ENCODE assay signal across 19 mouse cellular contexts in genomic region chr19:8536085-8536484, GRCm38 (mm10). TPM values are rescaled to one million over a fixed set of nuclear protein-coding genes. Genes with fewer than 3 reads are reported as not detected.
A peak's percentile ranks its signal among the peaks of the same experiment; 100 is the strongest.
DNase-seq lines count a peak whose midpoint lies in the region; ATAC-seq and TF ChIP-seq lines count a peak whose summit lies in the region.
"Had no signal": no experiment of that assay in that cellular context is flagged by ENCODE, and none has a peak within 500 bp of the region (broad histone marks: within the 10 kb centered on the region; RNA-seq: fewer than 3 reads in every experiment).

No protein-coding gene starts in this region.

- intact Hi-C loops in heart, adult 2 months (cut with DNase I): no loop called here
- intact Hi-C loops in heart, postnatal 14 days (cut with DNase I): no loop called here

- no peaks in the 10 kb centered on the region for H3K9me3 ChIP-seq in liver, postnatal 0 days (ENCODE audit: low read length)
- no peaks in the 10 kb centered on the region for H3K9me3 ChIP-seq in forebrain, embryonic 13.5 days (replicated peaks)
- H3K9me3 ChIP-seq: kidney, embryonic 15.5 days; limb, embryonic 15.5 days had no signal

- H3K4me3 ChIP-seq in heart, adult 2 months: no peak overlapping the region
- H3K4me3 ChIP-seq in liver, postnatal 0 days (ENCODE audit: low read depth, low read length): no peak overlapping the region
- H3K4me3 ChIP-seq in forebrain, embryonic 13.5 days: no peak overlapping the region
- H3K4me3 ChIP-seq: erythroblast, embryonic 14.5 days; kidney, embryonic 15.5 days; limb, embryonic 15.5 days; myocyte had no signal

- H3K27me3 ChIP-seq in heart, adult 2 months (ENCODE audit: control insufficient read depth, insufficient read depth, low read length): no peaks in the 10 kb centered on the region
- no peaks in the 10 kb centered on the region for H3K27me3 ChIP-seq in liver, postnatal 0 days (ENCODE audit: insufficient read depth, low read length)
- H3K27me3 ChIP-seq in forebrain, embryonic 13.5 days: no peaks in the 10 kb centered on the region
- H3K27me3 ChIP-seq: kidney, embryonic 15.5 days; limb, embryonic 15.5 days had no signal

- no peak for TF ChIP-seq POLR2A in heart, adult 2 months (IDR thresholded peaks at IDR 0.05; ENCODE audit: insufficient read depth, low read depth, low read length)

- peak; percentile 54 for TF ChIP-seq CTCF in heart, adult 2 months (IDR thresholded peaks at IDR 0.05)
- TF ChIP-seq CTCF in liver, postnatal 0 days (IDR thresholded peaks at IDR 0.05; ENCODE audit: low read depth): peak; percentile 42

- no peaks in the 10 kb centered on the region for H3K36me3 ChIP-seq in heart, adult 2 months (ENCODE audit: control insufficient read depth, insufficient read depth, low read length)
- H3K36me3 ChIP-seq in liver, postnatal 0 days (replicated peaks; ENCODE audit: insufficient read depth, low read length): no peaks in the 10 kb centered on the region
- H3K36me3 ChIP-seq in forebrain, embryonic 13.5 days (ENCODE audit: poor library complexity, severe bottlenecking): no peaks in the 10 kb centered on the region
- H3K36me3 ChIP-seq: kidney, embryonic 15.5 days; limb, embryonic 15.5 days had no signal

- H3K27ac ChIP-seq in heart, adult 2 months: no peak overlapping the region
- no peak overlapping the region for H3K27ac ChIP-seq in liver, postnatal 0 days (ENCODE audit: low read depth)
- no peak overlapping the region for H3K27ac ChIP-seq in forebrain, embryonic 13.5 days
- H3K27ac ChIP-seq: kidney, embryonic 15.5 days; limb, embryonic 15.5 days had no signal

- H3K9ac ChIP-seq in heart, adult 2 months (ENCODE audit: low read depth, low read length): no peak overlapping the region
- no peak overlapping the region for H3K9ac ChIP-seq in liver, postnatal 0 days (replicated peaks)
- no peak overlapping the region for H3K9ac ChIP-seq in forebrain, embryonic 13.5 days
- H3K9ac ChIP-seq: forebrain, postnatal 0 days; kidney, embryonic 15.5 days; limb, embryonic 15.5 days had no signal

- no peak overlapping the region for H3K4me2 ChIP-seq in liver, postnatal 0 days (ENCODE audit: low read depth, low read length)
- no peak overlapping the region for H3K4me2 ChIP-seq in forebrain, embryonic 13.5 days
- H3K4me2 ChIP-seq: kidney, embryonic 15.5 days; limb, embryonic 15.5 days; midbrain, embryonic 11.5 days had no signal

- no peak for TF ChIP-seq EP300 in heart, adult 2 months (IDR thresholded peaks at IDR 0.05; ENCODE audit: insufficient read depth, low read depth, low read length)
- TF ChIP-seq EP300 in liver, postnatal 0 days (IDR thresholded peaks at IDR 0.05; ENCODE audit: low read depth): no peak

- no peak for DNase-seq in heart, adult 2 months
- no peak for DNase-seq in heart, postnatal 14 days
- no peak for DNase-seq in liver, postnatal 0 days
- DNase-seq in liver: no peak
- peak; percentile 48 for DNase-seq in A20 (ENCODE audit: low read depth, low spot score)
- DNase-seq in adrenal gland, adult (ENCODE audit: inconsistent age in 2 of 2, low spot score in 1 of 2): no peak
- DNase-seq: adrenal gland, postnatal 10 days; cerebellum, adult 9-11 months; forebrain, postnatal 0 days; lung, postnatal 36 days had no signal

- no peaks in the 10 kb centered on the region for H3K4me1 ChIP-seq in heart, adult 2 months (ENCODE audit: control insufficient read depth, insufficient read depth, low read length)
- no peaks in the 10 kb centered on the region for H3K4me1 ChIP-seq in liver, postnatal 0 days (ENCODE audit: insufficient read depth)
- H3K4me1 ChIP-seq in forebrain, embryonic 13.5 days: no peaks in the 10 kb centered on the region
- H3K4me1 ChIP-seq: kidney, embryonic 15.5 days; limb, embryonic 15.5 days had no signal

- no peaks in the 10 kb centered on the region for H3K79me2 ChIP-seq in heart, adult 2 months (replicated peaks; ENCODE audit: control insufficient read depth, insufficient read depth, low read length)

- ATAC-seq in liver, postnatal 0 days: no peak
- 0 out of 2 replicates have a peak, but pooled peaks have one; percentile 47 for ATAC-seq in common myeloid progenitor, adult 5-6 weeks (replicated peaks; ENCODE audit: low read depth, poor library complexity, severe bottlenecking)
- ATAC-seq in forebrain, embryonic 13.5 days: no peak
- ATAC-seq: forebrain, postnatal 0 days; hindbrain, embryonic 16.5 days had no signal

- WGBS in heart, adult 2 months: 61% methylated on average over 2 of the region's 2 CpGs
- WGBS in liver, postnatal 0 days (ENCODE audit: insufficient replicate concordance): 55% methylated on average over 2 of the region's 2 CpGs
- 68% methylated on average over 2 of the region's 2 CpGs for WGBS in forebrain, embryonic 13.5 days

RNA-seq across cellular contexts. Expression of gene Slc22a8, which starts 55.0 kb away (rescaled TPM):
- total RNA-seq in heart, adult 2 months (2021): not detected
- polyA plus RNA-seq in heart, adult 2 months (2012; rRNA removed): 0.04 and 0.09 TPM in 2 replicates
- under 1 TPM; 0.05 to 0.17 TPM for total RNA-seq in heart, postnatal 14 days (2021)
- polyA plus RNA-seq in liver, postnatal 0 days (2015; fragmentation: Nextera tagmentation; extraction: Ambion mirVana): 0.27 TPM in 2 replicates
- not detected in 2 replicates for total RNA-seq in common myeloid progenitor, adult 5-6 weeks (2017)
- polyA plus RNA-seq in forebrain, embryonic 13.5 days (2015; fragmentation: Nextera tagmentation; extraction: Ambion mirVana): 1.3 and 1.6 TPM in 2 replicates
- total RNA-seq: gastrocnemius, adult 8-10 months had no signal
- polyA plus RNA-seq: erythroblast, embryonic 14.5 days; myocyte had no signal
